Mouse (Mus musculus): Measurements from ENCODE around the gene Olfr17. TPM values are rescaled to one million over a fixed set of nuclear protein-coding genes. Genes with fewer than 3 reads are reported as not detected.
"Not testable (repeated sequence)": the region's sequence is repeated elsewhere in the genome, so short reads cannot be mapped to it uniquely, and the experiment has no call there.

Olfr17 gene
- polyA plus RNA-seq, 1 experiment = not detected

- H3K4me3 ChIP-seq; H3K79me2 ChIP-seq (ENCODE audit: control insufficient read depth, insufficient read depth); H3K36me3 ChIP-seq (ENCODE audit: control insufficient read depth, insufficient read depth); H3ac ChIP-seq (ENCODE audit: control insufficient read depth, insufficient read length); H3K27me3 ChIP-seq (ENCODE audit: control insufficient read depth, insufficient read depth, insufficient read length); H3K4me2 ChIP-seq (ENCODE audit: low read depth): not testable (repeated sequence)
Observed at GRCm38 (mm10) chr7:107138027-107138426, 45.0 kb downstream of the Olfr17 start, which contains the start of gene Olfr716. Gene Olfr716, plus strand, starts transcription at chr7:107138327.

Other genes with a start within 250 kb of the Olfr17 start
- not detected for gene Olfr703, start 249.9 kb upstream of the Olfr17 start, polyA plus RNA-seq (2012; fragmentation: generic; extraction: Trizol)
- gene Olfr704, start 230.0 kb upstream of the Olfr17 start, polyA plus RNA-seq (2012; fragmentation: generic; extraction: Trizol) = not detected
- gene Olfr705, start 216.3 kb upstream of the Olfr17 start, polyA plus RNA-seq (2012; fragmentation: generic; extraction: Trizol) = not detected
- not detected for gene Olfr706, start 205.1 kb upstream of the Olfr17 start, polyA plus RNA-seq (2012; fragmentation: generic; extraction: Trizol)
- not detected for gene Olfr707, start 192.0 kb upstream of the Olfr17 start, polyA plus RNA-seq (2012; fragmentation: generic; extraction: Trizol)
- gene Olfr1532-ps1, start 185.2 kb upstream of the Olfr17 start, polyA plus RNA-seq (2012; fragmentation: generic; extraction: Trizol) = not detected
- gene Olfr709-ps1, start 161.0 kb upstream of the Olfr17 start, polyA plus RNA-seq (2012; fragmentation: generic; extraction: Trizol) = not detected
- gene Olfr710, start 144.9 kb upstream of the Olfr17 start, polyA plus RNA-seq (2012; fragmentation: generic; extraction: Trizol) = not detected
- gene Olfr6, start 129.3 kb upstream of the Olfr17 start, polyA plus RNA-seq (2012; fragmentation: generic; extraction: Trizol) = not detected
- gene Olfr711, start 117.8 kb upstream of the Olfr17 start, polyA plus RNA-seq (2012; fragmentation: generic; extraction: Trizol) = not detected
- not detected for gene Olfr2, start 87.1 kb upstream of the Olfr17 start, polyA plus RNA-seq (2012; fragmentation: generic; extraction: Trizol)
- gene Olfr713, start 62.0 kb upstream of the Olfr17 start, polyA plus RNA-seq (2012; fragmentation: generic; extraction: Trizol) = not detected
- not detected for gene Olfr714, start 22.2 kb upstream of the Olfr17 start, polyA plus RNA-seq (2012; fragmentation: generic; extraction: Trizol)
- gene Olfr715b, start 17.1 kb downstream of the Olfr17 start, polyA plus RNA-seq (2012; fragmentation: generic; extraction: Trizol) = not detected
- gene Olfr715, start 37.9 kb downstream of the Olfr17 start, polyA plus RNA-seq (2012; fragmentation: generic; extraction: Trizol) = not detected
- gene Olfr716, start 45.1 kb downstream of the Olfr17 start, polyA plus RNA-seq (2012; fragmentation: generic; extraction: Trizol) = not detected
- gene Nlrp14, start 73.8 kb downstream of the Olfr17 start, polyA plus RNA-seq (2012; fragmentation: generic; extraction: Trizol) = not detected
- gene Rbmxl2, start 116.2 kb downstream of the Olfr17 start, polyA plus RNA-seq (2012; fragmentation: generic; extraction: Trizol) = not detected

Measured in myocyte (in vitro differentiated cells).